Mouse (Mus musculus): ENCODE measurements around the gene Cpt2.

Gene Cpt2

DNA sequence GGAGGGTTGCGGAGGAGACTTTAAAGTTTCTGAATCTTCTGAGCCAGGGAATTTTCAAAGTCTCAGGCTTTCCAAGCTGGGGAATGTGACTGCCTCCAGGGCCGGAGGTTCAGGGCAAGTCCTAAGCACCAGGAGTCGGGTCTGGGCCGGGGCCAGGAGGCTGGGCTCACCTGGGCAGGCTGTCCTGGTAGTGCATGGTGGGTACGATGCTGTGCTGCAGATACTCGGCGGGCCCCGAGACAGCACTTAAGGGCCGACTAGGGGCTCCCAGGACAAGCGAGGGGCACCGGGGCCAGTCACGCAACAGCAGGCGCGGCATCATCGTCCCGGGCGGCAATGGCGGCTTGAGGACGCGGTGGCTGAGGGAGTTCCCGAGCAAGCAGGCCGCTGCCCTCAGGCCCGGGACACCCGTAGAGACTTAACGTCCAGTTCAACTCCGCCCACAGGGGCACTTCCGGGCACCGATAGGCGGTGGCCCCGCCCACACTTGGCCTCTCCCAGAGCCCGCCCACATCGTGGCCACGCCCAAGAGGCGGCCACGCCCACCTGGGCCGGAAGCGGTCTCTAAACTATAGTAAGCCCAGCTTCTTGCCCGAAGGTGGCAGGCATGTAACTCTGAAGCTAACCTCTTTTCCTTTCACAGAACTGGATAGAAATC, at the start of gene Cpt2:
Gene Cpt2, minus strand, starts transcription at position 466 of the 658 bp plus-strand sequence.
- DNase-seq (ENCODE audit: low read depth, low spot score) = peak; percentile 88

DNA sequence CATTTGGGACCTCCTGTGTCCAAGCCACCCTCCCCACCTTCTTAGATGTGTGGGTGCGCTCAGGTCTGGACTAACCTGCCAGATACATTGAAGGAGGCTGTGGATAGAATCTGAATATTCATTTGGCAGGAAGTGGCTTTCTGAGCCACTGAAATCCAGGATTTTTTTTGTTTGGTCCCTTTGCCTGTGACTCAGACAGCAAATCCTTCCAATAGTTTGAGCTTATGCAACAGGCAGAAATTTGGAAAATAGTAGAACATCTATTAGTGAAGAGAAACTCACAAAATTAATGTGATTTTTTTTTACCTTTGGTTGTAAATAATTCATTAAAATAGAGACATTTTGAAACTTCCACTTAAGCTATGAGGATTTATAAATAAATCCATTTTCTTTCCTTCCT, 47.8 kb upstream of the Cpt2 start:
- no peak for DNase-seq (ENCODE audit: low read depth, low spot score)

DNA sequence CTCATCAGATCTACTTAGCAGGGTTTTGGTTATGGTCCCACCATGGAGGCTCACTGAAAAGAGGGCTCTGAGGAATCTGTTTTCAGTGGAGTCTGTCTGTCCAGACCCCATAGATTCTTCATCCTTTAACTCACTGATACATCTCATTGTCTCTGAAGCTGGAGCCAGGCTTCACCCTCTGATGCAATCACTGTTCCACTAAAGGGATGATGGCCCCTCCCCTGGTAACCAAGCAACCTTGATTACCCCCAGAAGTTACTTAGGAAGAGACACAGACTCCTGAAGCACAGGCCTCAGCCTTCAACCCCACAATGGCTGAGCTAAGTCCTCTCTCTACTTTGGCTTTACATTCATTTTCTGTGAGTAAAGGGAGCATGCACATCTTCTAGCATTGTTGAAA, 46.4 kb upstream of the Cpt2 start:
- DNase-seq (ENCODE audit: low read depth, low spot score) = no peak

DNA sequence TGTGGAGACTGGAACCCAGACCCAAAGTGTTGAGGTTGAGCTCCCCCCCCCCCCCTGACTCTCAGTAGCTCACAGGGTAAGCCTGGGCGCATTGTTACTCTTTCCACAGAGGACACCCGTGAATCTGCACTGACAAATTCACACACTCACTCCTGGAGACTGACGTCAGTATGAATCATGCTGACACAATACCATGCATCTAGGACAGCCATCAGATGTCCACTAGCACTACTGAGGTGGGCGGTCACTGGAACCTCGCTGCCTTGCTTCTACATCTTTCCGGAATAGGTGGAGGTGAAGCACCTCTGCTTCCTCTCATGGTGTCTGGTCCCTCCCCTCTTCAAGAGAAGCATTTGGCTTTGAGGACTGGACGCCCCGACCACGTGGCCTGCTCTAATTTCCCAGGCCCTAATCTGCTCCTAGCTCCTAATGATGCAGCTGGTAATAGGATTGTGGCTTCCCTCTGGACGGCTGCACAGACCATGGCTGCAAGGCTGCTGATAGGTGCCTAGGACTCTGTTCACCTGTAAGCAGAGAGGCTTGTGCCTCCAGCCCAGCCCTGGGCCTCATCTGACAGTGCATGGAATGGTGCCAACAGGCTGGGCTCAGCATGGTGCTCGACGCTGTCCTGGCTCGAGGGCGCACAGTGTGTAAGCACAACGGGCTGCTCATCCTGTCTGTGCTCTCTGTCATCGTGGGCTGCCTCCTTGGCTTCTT, 44.7 kb upstream of the Cpt2 start, which contains the start of gene Slc1a7:
Gene Slc1a7, plus strand, starts transcription at position 367 of the 717 bp plus-strand sequence.
- peak; percentile 87 for DNase-seq (ENCODE audit: low read depth, low spot score)

DNA sequence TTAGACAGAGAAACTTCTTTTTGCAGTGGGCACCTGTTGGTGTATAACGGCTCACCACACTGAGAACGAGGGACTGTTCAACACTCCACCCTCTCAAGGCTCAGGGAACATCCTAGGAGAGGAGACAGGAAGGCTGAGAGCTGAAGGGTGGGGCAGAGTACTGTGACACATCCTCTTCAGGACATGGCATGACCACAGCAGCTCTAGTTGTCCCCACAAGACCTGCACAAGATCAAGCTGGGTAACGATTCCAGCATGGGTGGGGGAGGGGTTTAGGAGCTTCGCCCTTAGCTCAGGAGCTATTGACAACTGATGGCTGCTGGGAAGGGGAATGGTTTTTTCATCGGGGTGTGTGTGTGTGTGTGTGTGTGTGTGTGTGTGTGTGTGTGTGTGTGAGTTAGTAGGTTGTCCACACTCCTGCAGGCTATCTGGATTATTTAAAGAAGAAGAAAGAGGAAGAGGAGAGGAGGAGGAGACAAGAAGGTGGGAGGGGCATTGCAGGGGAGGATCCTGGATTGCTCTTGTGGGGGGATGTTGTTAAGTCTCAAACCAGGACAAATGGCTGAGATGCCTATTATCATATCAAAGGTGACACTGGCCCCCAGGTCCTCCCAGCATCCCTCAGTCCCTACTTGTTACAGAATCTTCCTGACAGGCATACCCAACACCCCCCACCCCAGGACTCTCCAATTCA, 43.2 kb upstream of the Cpt2 start:
- DNase-seq (ENCODE audit: low read depth, low spot score) = no peak

DNA sequence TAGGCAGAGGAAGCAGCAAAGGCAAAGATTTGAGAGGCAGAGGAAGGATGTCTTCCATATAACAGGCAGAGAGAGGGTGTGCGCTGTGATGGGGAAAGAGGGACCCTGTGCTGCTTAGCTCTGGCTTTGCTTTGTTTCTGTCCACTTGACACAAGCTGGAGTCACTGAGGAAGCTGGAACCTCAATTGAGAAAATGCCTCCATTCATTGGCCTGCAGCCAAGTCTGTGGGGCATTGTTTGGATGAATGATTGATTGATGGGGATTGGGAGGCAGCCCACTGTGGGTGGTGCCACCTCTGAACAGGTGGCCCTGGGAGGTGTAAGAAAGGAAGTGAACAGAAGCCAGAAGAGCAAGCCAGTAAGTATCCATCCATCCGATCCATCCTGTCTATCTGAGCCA, 39.4 kb upstream of the Cpt2 start:
- no peak for DNase-seq (ENCODE audit: low read depth, low spot score)

DNA sequence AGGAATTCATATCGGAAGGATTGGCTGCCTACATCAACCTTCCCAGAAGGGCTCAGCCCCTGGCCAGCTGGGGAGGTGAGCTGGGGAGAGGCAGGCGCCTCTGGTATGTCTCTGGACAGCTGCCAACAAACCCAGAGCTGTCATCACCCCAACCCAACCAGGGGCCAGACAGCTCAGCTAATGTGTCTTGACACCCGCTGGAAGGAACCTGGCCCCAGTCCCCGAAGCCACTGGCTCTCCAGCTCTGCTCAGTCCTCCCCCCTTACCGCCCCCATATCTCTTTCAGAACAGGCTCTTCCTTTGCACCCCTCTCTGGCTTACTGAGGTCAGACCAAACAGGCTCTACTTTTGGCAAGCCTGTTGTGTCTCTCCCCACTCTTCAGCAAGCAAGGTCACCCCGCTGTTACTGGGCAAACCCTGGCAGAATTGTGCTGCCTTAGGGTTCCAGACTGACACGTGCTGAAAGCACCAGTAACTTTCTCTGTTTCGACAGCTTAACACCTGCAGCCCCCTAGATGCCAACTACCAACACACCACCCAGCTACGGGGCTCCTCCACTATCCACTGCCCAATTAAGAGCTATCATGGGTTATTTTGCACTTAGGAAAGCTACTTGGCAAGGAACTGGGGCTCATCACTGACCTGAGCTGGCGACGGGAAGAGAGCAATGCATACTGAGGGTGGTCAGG, 38.8 kb upstream of the Cpt2 start:
- DNase-seq (ENCODE audit: low read depth, low spot score) = no peak

DNA sequence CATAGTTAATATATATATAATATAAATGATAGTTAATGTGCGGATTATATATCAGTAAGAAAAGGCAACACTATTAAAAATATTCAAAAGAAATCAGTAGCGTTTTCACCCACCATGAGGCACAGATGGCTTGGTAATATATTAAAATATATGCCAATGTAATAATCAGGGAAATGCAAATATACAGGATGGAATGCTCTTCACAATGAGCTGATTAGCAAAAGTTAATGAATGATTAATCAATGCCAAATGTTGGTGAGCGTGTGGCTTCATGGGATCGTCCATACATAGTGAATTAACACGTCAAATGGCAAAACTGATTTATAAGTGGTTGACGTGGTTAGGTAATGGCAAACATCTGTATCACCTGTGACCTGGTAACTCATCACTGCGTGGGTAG, 35.1 kb upstream of the Cpt2 start:
- no peak for DNase-seq (ENCODE audit: low read depth, low spot score)

DNA sequence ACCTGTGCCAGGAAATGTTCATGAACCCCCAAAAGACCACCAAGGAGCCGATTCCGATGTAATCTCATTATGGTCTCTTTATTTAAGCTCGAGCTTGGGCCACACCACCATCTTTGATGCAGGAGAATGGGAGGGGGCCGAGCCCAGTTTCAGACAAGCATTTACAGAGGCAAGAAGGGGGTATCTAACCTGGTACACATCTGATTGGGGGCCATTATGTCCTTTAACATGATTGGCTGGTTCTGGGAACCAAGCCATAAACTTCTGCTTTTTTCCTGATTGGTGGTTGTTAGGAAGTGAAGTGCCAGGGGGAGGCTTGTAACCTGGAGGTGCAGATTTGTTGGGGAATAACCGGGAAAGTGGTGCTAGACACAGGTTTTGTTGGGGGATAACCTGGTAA, 32.3 kb upstream of the Cpt2 start:
- no peak for DNase-seq (ENCODE audit: low read depth, low spot score)

DNA sequence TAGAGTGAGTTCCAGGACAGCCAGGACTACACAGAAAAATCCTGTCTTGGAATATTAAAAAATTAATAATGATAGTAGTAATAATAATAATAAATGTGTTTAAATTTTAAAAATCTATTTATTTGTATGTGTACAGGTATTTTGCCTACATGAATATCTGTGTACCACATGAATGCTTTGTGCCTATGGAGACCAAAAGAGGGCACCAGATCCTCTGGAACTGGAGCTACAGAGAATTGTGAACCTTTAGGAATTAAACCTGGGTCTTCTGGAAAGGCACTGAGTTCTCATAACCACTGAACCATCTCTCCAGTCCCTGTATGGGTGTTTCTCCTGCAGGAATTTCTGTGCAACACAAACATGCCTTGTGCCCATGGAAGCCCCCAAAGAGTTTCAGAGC, 29.4 kb upstream of the Cpt2 start:
- DNase-seq (ENCODE audit: low read depth, low spot score) = no peak

DNA sequence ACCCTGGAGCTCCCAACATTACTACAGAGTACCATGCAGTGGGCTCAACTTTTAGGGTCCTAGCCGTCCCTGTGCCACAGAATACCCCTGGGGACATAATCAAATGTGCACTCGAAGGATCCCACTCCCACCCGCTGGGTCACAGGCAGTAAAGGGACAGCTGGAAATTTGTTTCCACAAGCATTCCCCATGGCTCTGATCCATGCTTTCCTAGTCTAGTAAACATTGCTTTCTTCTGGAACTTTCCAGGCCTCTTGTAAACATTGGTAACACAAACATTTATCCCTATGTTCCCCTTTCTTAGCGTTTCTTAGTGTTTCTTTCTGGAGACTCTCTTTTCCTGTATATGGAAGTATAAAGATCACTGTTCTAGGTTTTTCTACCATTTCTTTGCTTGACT, 26.5 kb upstream of the Cpt2 start:
- DNase-seq (ENCODE audit: low read depth, low spot score) = no peak

DNA sequence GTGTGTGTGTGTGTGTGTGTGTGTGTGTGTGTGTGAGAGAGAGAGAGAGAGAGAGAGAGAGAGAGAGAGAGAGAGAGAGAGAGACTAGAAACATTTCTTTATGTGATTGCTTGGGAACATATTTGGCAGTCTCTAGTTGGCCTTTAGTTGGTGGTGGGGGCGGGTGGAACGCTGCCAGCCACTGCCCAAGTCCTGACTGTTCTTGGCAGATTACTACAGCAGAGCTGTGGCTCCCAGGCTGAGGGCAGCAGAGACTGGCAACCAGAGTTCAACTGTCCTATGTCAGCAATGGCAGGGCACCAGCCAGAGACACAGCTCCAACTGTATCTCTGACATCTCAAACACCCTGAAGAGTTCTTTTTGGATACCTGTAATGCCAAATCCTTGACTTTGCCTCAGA, 20.7 kb upstream of the Cpt2 start:
- DNase-seq (ENCODE audit: low read depth, low spot score) = no peak

DNA sequence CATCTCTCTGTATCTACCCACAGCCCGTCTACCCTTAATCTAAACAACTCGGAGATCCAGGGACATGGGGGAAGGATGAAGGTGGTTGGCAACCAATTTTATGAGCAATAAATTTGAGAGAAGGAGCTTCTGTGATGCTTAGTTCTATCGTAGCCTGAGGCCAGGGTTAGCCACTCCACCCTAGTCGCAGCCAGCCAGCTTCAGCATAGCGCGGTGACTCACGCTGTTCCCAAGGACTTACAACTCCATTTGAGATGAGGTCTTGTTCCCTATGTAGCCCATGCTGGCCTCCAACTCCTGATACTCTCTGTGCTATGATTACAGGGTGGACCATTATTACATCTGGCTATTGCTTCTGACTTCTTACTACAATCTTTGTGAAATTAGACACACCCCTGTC, 19.3 kb upstream of the Cpt2 start:
- DNase-seq (ENCODE audit: low read depth, low spot score) = no peak

DNA sequence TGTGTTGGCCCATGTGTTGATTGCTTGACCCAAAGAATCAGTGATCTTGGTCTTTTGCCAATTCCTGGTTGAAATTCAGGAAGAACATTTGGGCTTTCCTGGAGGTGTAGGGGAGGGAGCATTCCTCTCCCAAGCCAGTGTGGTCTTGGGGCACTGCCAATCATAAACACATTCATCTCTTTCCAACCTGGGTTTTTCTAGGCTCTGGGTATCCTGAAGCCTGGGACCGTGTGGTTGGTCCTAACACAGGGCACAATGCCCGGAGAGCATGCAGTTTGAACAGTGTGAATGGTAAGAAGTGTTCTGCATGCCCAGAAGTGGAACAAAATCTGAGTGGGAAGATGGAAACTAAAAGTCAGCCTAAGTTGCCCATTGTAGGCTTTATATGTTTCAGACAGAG, 14.7 kb upstream of the Cpt2 start:
- DNase-seq (ENCODE audit: low read depth, low spot score) = no peak

DNA sequence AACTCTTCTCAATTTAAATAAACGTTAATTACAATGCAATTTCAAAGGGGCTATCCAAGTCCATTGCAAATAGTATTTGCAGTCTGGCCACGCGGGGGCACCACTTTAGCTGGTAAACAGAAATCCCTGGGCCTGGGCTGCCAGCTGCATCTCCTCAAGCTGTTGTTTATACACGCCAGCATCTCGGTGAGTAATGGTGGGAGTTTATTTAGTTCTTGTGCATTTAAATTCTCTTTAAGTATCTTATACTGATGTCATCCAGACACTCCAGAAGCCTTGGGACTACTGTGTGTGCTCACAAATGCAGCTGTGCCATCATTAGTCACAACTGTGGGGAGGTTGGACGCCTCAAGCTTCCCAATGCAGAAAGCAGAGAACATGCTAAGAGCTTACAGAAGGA, 13.9 kb upstream of the Cpt2 start:
- DNase-seq (ENCODE audit: low read depth, low spot score) = peak; percentile 48

DNA sequence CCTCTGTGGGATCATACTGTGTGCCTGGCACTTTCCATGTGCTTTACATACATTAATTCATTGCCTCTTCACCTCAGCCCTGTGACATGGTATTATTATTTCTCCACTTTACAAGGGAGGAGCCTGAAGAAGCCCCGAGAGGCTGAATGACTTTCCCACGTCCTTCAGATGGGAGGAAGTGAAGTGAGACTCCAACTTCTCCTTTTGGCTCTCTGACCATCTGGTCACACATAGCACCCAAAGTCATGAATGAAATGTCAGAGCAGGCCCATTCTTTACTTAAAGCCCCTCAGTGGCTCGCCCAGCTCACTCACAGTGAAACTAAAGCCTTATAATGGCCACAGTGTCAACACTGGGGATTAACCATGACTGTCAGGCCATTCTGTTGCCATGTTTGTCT, 11.8 kb upstream of the Cpt2 start:
- DNase-seq (ENCODE audit: low read depth, low spot score) = no peak

DNA sequence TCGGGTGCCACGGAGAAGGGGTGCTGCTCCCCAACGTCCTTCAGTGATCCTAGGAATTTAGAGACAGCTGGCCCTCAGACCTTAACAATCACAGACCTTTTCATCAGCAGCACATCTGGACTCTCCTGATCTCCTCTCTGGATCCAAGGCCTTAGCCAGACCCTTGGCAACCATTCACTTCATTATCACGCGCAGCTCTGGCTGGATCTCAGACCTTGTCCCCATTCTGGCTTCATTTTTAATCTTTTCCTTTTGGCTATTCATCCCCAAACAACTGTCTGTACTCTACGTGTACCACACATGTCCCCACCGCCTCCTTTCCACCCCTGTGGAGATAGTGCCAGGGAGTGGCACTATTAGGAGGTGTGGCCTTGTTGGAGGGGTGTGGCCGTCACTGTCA, 9.8 kb upstream of the Cpt2 start:
- DNase-seq (ENCODE audit: low read depth, low spot score) = no peak

DNA sequence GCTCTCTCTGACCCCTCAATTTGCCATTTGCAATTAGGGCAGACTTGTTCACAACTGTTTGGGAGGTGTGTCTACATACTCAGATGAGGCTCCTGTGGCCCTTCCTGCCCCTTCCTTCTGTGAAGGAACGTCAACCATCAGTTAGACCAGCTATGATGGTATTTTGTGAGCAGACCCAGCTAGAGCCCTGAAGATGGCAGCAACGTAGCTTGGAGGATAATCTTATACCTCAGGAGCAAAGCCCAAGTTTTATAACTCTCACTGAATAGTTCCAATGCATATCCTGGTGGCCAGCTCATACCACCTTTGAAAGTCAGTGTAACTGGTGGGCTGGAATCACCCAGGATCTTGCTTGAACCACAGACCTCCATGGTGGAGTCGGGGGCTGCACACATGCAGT, 8.0 kb upstream of the Cpt2 start:
- no peak for DNase-seq (ENCODE audit: low read depth, low spot score)

DNA sequence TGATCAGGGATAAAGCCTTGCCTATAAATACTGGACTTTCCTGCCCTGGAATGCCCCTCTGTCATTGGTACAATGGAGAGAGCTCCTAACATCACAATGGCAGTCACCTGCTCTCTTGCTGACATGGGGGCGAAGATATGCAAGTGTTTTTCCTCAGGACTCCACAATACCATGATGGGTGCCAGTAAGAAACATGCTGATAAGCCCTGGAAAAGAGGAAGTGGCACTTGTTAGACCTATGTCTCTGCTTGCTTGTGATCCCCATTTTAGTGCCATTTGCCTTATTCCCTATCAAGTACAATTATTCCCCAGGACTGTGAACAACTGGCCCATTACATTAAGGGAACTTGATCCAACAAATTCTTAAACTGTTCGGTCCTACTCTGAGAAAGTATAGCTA, 5.3 kb upstream of the Cpt2 start:
- no peak for DNase-seq (ENCODE audit: low read depth, low spot score)

DNA sequence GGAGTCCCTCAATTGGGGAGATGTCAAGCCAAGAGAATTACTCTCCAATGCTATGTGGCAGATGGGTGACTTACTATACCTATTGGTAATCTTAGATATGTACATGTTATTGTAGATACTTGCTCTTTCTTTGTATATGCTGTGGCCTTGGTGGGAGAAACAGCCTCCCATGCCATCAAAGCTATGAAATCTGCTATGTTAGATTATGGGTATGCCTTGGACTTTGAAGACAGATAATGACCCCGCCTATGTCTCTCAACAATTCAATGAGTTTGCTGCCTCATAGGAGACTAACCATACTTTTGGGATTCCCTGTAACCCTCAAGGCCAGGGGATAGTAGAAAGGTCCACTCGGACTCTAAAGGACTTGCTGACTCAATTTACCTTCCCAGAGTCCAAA, 4.9 kb upstream of the Cpt2 start:
- no peak for DNase-seq (ENCODE audit: low read depth, low spot score)

DNA sequence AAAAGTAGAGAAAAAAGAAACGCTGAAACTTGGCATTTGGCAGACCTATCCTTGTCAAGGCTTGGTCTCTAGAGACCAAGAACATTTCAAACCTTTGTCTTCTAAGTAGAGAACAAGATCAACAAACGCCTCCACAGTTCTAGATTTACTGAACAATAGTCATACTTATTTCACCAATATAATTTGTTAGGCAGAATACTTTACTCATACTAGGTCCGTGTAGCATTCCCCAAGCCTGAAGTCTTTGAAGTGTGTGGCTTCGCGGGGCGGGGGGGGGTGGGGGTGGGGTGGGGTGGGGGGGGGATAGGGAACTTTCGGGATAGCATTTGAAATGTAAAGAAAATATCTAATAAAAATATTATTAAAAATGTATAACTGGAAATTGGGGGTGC, 389 bp upstream of the Cpt2 start:
- no peak for DNase-seq (ENCODE audit: low read depth, low spot score)

DNA sequence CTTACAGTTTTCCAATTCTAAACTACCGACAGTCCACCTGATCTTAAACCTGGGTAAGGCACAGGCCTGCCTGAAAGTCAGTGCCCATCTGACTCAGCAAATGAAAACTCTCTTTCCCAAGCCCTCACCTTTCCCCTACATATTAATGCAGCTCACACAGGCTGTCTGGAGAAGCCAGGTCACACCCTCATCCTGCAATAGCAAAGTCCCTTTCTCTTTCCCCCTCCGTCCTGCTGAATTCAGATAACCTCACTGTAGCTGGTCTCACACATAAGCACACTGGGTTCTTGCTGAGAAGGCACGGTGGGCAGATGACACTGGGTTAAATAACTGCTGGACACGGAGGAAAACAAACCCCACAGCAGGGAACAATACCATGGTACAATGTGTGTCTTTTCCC, 1.5 kb downstream of the Cpt2 start:
- no peak for DNase-seq (ENCODE audit: low read depth, low spot score)
